Mouse (Mus musculus) megakaryocyte, embryonic 14.5 days (primary cell): Measurements from ENCODE around the gene Tmem256. TPM values are rescaled to one million over a fixed set of nuclear protein-coding genes. Genes with fewer than 3 reads are reported as not detected.

Experiments
- H3K27me3 ChIP-seq: replicated peaks from 2 replicates; pipeline ENCODE3; 2012; ENCODE audit warnings: inconsistent platforms
- H3K36me3 ChIP-seq: replicated peaks from 2 replicates; pipeline ENCODE3; 2012; ENCODE audit warnings: low read length, inconsistent platforms, mixed read lengths
- H3K4me1 ChIP-seq: 2 replicates; pipeline ENCODE4 v1.6.1; 2012; ENCODE audit warnings: inconsistent platforms
- H3K4me3 ChIP-seq: replicated peaks from 2 replicates; pipeline ENCODE3; 2012; ENCODE audit warnings: moderate library complexity, mild to moderate bottlenecking, inconsistent platforms
- H3K9me3 ChIP-seq: 2 replicates; pipeline ENCODE4 v1.6.1; 2012; ENCODE audit warnings: inconsistent platforms
- FLI1 ChIP-seq: IDR thresholded peaks from 2 replicates; pipeline ENCODE4 v1.6.1; 2012; ENCODE audit warnings: low read length, inconsistent platforms, mixed read lengths
- GATA1 ChIP-seq: IDR thresholded peaks from 3 replicates; pipeline ENCODE4 v1.6.1; 2012; ENCODE audit warnings: mixed read lengths, low read length, inconsistent platforms, borderline replicate concordance
- polyA plus RNA-seq: library from polyadenylated mRNA; stranded (reverse); fragments of >175 nt; gene quantifications from 2 replicates; pipeline ENCODE4 v1.2.3, GENCODE M21; 2012; ENCODE audit warnings: low replicate concordance; ENCODE audit not compliant: insufficient read depth

The Tmem256 gene
- polyA plus RNA-seq, 1 experiment = 742 TPM

DNA sequence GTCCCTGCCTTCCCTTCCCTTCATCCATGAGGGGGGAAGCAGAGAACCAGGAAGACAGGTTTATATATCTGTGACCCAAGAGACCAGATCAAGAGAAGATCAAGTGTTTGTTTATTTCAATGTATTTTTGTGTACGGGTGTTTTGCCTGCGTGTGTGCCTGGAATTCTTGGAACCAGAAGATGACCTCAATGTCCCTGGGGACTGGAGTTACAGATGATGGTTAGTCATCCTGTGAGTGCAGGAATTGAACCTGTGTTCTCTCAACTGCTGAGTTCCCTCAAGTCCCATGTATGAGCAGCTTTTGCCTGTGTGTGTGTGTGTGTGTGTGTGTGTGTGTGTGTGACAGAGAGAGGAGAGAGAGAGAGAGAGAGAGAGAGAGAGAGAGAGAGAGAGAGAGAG lies 30.7 kb upstream of the Tmem256 start:
- no peak for TF ChIP-seq FLI1
- TF ChIP-seq GATA1 = no peak
- Histone ChIP-seq H3K27me3 (peaks cover 69% of the 10 kb centered on the region), H3K9me3 (peaks cover 7% of the 10 kb centered on the region), H3K4me3 (no peak overlapping the region), H3K36me3 (no peaks in the 10 kb centered on the region), H3K4me1 (peaks cover 21% of the 10 kb centered on the region)

DNA sequence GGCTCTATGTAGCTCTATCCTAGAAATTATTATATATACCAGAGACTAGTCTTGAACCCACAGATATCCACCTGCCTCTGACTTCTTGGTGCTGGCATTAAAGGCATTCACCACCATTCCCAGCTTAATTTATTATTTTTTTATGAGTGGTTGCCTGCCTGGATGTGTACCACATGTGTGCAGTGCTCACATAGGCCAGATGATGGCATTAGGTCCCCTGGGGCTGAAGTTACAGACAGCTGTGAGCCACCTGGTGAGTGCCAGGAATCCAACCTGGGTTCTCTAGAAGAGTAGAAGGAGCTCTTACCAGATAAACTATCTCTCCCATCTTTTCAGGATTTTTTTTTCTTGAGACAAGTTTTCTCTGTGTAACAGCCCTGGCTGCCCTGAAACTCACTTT lies 28.0 kb upstream of the Tmem256 start:
- Histone ChIP-seq H3K4me1 (no peaks in the 10 kb centered on the region), H3K4me3 (no peak overlapping the region), H3K9me3 (peaks cover 7% of the 10 kb centered on the region), H3K27me3 (peaks cover 68% of the 10 kb centered on the region), H3K36me3 (no peaks in the 10 kb centered on the region)
- TF ChIP-seq FLI1 (no peak), GATA1 (no peak)

DNA sequence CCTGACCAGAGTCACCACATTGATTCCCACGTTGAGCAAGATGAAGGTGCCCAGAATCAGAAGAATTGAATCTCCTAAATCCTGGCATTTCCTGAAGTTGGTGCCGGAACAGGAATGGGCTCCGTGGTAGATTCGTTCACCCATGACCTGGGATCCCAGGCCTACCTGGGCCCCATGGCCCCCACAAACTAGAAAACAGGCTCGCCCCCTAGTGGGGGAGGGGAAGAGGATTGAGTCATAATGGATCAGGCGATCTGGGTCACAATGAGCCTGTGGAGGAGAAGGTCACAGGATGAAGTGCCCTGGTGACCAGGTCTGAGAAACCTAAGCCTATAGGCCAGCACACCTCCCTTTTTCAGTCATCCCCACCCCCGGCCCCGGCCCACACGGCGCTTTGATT lies 23.2 kb upstream of the Tmem256 start, which contains the start of gene Gm39566:
Gene Gm39566, minus strand, starts transcription at position 144 of the 400 bp plus-strand sequence.
- peaks cover 26% of the 10 kb centered on the region for H3K9me3 ChIP-seq
- TF ChIP-seq GATA1 (no peak), FLI1 (no peak)
- peaks cover 3% of the 10 kb centered on the region; the same call in 1 of the 2 replicates for H3K4me1 ChIP-seq
- H3K36me3 ChIP-seq = no peaks in the 10 kb centered on the region
- H3K27me3 ChIP-seq = peaks cover 69% of the 10 kb centered on the region
- H3K4me3 ChIP-seq = no peak within 1 kb of the TSS

GRCm38 (mm10) chr11:69816520-69816919 lies 21.8 kb upstream of the Tmem256 start:
- TF ChIP-seq GATA1 = no peak
- TF ChIP-seq FLI1 = no peak
- H3K36me3 ChIP-seq = no peaks in the 10 kb centered on the region
- H3K4me3 ChIP-seq = no peak overlapping the region
- peaks cover 20% of the 10 kb centered on the region for H3K9me3 ChIP-seq
- peaks cover 64% of the 10 kb centered on the region for H3K27me3 ChIP-seq
- H3K4me1 ChIP-seq = peaks cover 8% of the 10 kb centered on the region; the same call in 1 of the 2 replicates

DNA sequence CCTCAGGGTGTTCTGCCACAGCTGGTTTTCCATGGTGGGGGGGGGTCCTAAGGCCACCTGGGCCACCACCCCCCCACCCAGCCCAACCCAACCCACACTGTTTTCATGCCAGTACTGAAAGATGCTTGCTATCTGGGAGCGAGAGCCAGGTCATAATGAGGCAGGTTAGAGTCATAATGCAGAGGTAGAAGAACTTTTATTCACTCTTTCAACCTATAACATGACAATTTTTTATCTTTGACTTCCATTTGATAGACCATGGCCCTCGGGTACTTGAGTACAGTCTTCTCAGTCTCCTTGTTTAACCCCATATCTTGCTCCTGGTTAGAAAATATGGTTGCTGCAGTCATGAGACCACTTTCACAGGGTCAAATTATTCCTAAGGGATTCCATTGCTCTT lies 19.9 kb upstream of the Tmem256 start, which contains the start of gene Spem2:
Gene Spem2, minus strand, starts transcription at position 101 of the 400 bp plus-strand sequence.
- peaks cover 20% of the 10 kb centered on the region for H3K9me3 ChIP-seq
- no peaks in the 10 kb centered on the region for H3K36me3 ChIP-seq
- peaks cover 61% of the 10 kb centered on the region for H3K27me3 ChIP-seq
- H3K4me1 ChIP-seq = peaks cover 8% of the 10 kb centered on the region; the same call in 1 of the 2 replicates
- no peak within 1 kb of the TSS for H3K4me3 ChIP-seq
- TF ChIP-seq GATA1 (no peak), FLI1 (no peak)

- peaks cover 60% of the 10 kb centered on the region for H3K27me3 ChIP-seq
- peaks cover 20% of the 10 kb centered on the region for H3K9me3 ChIP-seq
- H3K4me1 ChIP-seq = peaks cover 8% of the 10 kb centered on the region; the same call in 1 of the 2 replicates
- TF ChIP-seq GATA1 (no peak), FLI1 (no peak)
- H3K36me3 ChIP-seq = no peaks in the 10 kb centered on the region
- no peak overlapping the region for H3K4me3 ChIP-seq
Measured at GRCm38 (mm10) chr11:69818871-69819270, 19.4 kb upstream of the Tmem256 start.

- Histone ChIP-seq H3K27me3 (peaks cover 58% of the 10 kb centered on the region), H3K4me1 (peaks cover 8% of the 10 kb centered on the region; the same call in 1 of the 2 replicates), H3K36me3 (peaks cover 17% of the 10 kb centered on the region), H3K4me3 (no peak within 1 kb of the TSS), H3K9me3 (peaks cover 22% of the 10 kb centered on the region)
- TF ChIP-seq GATA1 (no peak), FLI1 (no peak)
Measured at GRCm38 (mm10) chr11:69822080-69822479, 16.2 kb upstream of the Tmem256 start, which contains the start of gene Spem1. TSS of gene Spem1 (minus strand) at chr11:69822180.

DNA sequence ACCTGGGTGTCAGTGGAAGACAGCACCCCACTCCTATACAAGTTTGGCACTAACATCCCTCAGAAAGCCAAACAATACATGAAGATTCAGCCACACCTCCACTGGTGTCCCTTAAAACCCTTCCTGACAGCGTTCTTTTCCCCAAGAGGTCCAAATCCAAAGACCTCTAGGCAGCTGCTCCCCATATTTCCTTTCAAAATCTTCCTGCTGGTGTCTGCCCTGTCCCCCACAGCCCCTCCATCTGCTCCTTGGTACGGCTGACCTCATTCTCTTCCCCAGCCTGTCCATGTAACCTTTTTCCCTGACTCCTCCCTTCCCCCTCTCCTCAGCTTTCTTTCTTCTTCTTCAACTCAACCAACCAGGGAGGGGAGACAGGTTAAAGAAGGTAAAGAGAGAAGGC lies 14.9 kb upstream of the Tmem256 start:
- Histone ChIP-seq H3K27me3 (peaks cover 55% of the 10 kb centered on the region), H3K4me3 (no peak overlapping the region), H3K36me3 (peaks cover 29% of the 10 kb centered on the region), H3K4me1 (peaks cover 8% of the 10 kb centered on the region; the same call in 1 of the 2 replicates), H3K9me3 (peaks cover 15% of the 10 kb centered on the region)
- TF ChIP-seq FLI1 = no peak
- no peak for TF ChIP-seq GATA1

- H3K27me3 ChIP-seq = peaks cover 65% of the 10 kb centered on the region
- no peak for TF ChIP-seq FLI1
- TF ChIP-seq GATA1 = no peak
- peaks cover 12% of the 10 kb centered on the region for H3K9me3 ChIP-seq
- peaks cover 32% of the 10 kb centered on the region for H3K36me3 ChIP-seq
- no peak overlapping the region for H3K4me3 ChIP-seq
- H3K4me1 ChIP-seq = peaks cover 8% of the 10 kb centered on the region
Measured at GRCm38 (mm10) chr11:69828832-69829231, 9.5 kb upstream of the Tmem256 start.

- H3K4me3 ChIP-seq = peak overlapping the region; percentile 81
Measured at GRCm38 (mm10) chr11:69833554-69833953, 4.8 kb upstream of the Tmem256 start.

DNA sequence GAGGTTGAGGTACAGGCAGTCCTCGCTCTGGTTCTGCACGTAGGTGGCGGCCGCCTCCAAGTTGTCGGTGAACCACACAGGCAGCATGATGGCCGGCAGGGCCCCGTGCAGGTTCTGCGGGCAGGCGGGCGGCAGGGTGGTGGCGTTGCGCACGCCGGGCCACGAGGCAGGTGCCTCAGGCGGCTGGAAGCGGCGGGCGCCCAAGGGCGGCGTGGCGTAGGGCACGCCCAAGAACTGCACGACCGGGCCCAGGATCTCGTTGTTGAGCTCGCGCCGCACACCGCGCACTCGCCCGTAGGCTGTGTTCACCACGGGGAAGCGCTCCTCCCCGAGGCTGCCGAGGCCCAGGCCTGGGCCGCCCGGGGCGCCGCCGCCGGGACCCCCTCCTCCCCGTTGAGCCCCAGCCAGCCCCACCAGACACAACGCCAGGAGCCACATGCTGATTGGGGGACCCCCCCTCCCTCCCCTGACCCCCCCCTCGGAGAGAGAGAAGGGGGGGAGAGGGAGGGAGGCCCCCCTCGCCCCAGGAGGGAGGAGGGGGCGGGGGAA lies 4.2 kb upstream of the Tmem256 start:
- peaks cover 40% of the 10 kb centered on the region for H3K4me1 ChIP-seq
- no peaks in the 10 kb centered on the region for H3K9me3 ChIP-seq
- H3K27me3 ChIP-seq = peaks cover 63% of the 10 kb centered on the region
- H3K4me3 ChIP-seq = peak overlapping the region; percentile 81
- TF ChIP-seq FLI1 (no peak), GATA1 (no peak)
- peaks cover 3% of the 10 kb centered on the region for H3K36me3 ChIP-seq

More at GRCm38 (mm10) chr11:69833554-69833953, 4.8 kb upstream of the Tmem256 start:
- H3K9me3 ChIP-seq = no peaks in the 10 kb centered on the region
- H3K36me3 ChIP-seq = peaks cover 3% of the 10 kb centered on the region
- peaks cover 67% of the 10 kb centered on the region for H3K27me3 ChIP-seq
- H3K4me1 ChIP-seq = peaks cover 35% of the 10 kb centered on the region
- no peak for TF ChIP-seq GATA1
- TF ChIP-seq FLI1 = no peak
